Mouse (Mus musculus) gastrocnemius, adult 8-10 months (tissue): ENCODE measurements around the gene Znhit3. TPM values are rescaled to one million over a fixed set of nuclear protein-coding genes. Genes with fewer than 3 reads are reported as not detected.
A peak's percentile ranks its signal among the peaks of the same experiment; 100 is the strongest.

Source experiments
- DNase-seq, 2 experiments: peaks; one replicate each; pipeline ENCODE4 v3.0.0; 2022; ENCODE audit warnings: low spot score in 2 of 2
- total RNA-seq, 4 experiments: library from RNA; stranded (reverse); gene quantifications; 2 replicates each; pipeline ENCODE4 v1.2.4; 2022

Znhit3 gene
- total RNA-seq, 4 experiments from 2014 or later, result 12.3 to 17.5 (median 14.7) TPM

DNA sequence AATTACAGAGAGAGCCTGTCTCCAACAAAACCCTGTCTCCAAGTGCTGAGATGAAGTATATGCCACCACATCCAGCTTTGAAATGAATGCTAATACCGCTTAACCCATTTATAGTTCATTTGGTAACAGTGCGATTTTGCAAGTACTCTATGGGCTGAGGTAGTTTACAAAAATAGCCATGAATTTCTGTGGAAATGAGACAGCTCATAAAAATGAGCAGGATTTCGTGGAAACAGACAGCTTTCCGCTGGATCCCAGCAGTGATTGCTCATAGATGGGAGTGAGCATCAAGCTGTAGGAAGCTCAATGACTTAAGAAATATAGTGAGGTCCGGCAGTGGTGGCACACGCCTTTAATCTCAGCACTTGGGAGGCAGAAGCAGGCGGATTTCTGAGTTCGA lies 4.8 kb upstream of the Znhit3 start:
- DNase-seq, result no peak

DNA sequence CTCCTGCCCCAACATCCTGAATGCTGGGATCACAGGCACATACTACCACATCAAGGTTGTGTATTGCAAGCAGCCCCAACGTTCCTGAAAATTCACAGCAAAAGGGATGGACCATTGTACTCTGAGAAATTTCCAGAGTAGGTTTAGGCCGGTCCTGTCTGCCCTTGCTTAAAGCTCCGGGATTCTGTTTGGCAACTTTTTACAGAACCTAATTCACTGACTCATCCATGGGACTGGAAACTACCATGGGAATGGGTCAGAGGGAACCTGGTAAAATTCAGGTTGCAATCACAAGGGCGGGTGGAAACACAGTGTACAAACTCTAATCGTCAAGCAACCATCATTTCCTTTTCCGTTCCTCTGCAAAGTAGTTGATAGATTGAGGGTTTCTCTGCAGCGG lies 3.8 kb upstream of the Znhit3 start:
- DNase-seq, result no peak

DNA sequence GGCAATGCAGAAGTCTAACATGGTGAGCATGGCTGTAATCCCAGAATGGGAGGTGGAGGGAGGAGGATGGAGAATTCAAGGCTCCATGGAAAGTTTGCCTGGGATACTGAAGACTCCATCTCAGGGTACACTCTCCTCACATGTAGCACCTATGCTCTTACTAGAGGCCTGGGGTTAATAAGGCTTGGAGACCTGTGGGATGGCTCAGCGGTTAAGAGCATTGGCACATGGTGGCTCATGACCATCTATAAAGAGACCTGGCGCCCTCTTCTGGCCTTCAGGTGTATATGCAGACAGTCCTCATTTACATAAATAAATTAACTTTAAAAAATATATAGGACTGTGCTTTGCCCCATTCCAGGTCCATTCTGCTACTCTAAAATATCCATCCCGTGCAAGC lies 3.1 kb upstream of the Znhit3 start:
- no peak for DNase-seq

DNA sequence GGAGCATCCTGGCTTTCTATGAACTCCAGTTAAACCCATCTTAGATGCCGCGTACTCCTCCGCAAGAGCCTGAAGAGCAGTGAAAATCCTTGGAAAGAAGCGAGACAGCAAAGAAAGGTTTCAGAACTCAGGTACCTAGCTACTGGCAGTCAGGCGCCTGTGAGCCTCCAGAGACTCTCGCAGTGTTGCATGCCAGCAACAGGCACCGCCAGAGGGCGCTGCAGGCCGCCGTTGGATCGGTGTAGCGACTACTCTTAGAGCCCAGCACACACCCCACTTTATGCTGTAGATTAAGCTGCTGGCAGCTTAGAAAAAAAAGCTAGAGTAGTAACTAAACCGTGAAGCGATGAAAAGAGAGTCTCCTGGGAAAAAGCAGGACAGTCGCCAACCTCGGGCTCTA lies 2.3 kb upstream of the Znhit3 start:
- DNase-seq, result peak; percentile 71 to 77

DNA sequence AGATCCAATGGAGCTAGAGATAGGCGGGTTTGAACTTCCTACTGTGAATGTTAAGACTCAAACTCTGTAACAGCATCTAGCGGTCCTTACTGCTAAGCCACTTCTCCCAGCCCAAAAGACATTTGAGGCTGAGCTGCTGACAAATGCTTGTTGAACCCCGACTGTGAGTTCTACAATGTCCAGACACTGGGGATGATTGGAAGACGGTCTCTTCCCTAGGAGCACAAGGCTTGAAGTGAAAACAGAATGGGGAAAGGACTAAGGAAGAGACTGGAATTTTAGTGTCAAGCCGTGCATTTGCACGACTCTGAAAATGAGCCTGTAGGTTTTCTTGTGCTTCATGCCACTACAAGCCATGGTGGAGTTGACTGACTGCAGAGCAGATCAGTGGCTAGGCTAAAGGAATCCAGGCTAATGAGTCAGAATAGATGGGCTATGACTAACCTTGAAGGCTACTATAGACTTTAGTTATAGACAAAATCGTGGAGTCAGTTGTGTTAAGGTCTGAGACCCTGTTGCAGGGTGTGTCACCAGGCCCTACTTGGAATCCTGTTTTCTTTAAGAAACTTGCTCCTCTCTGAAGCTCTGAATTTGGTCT lies 636 bp upstream of the Znhit3 start:
- DNase-seq, result no peak

DNA sequence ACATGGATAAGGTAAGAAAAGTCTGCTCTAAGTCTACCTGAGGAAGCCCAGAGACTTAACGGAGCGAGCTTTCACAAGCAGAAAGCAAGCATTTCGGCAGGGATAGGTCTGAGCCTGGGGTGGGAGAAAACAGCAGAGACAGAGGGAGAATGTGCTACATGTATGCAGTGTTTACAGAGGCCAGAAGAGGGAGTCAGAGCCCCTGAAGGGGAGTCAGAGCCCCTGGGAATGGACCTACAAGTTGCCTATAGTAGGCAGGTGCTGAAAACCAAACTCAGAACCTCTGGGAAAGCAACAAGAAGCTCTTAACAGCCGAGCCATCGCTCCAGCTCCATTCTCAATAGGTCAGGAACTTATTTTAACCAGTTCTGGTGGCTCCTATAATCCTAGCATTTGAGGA lies 1.5 kb downstream of the Znhit3 start:
- no peak for DNase-seq

DNA sequence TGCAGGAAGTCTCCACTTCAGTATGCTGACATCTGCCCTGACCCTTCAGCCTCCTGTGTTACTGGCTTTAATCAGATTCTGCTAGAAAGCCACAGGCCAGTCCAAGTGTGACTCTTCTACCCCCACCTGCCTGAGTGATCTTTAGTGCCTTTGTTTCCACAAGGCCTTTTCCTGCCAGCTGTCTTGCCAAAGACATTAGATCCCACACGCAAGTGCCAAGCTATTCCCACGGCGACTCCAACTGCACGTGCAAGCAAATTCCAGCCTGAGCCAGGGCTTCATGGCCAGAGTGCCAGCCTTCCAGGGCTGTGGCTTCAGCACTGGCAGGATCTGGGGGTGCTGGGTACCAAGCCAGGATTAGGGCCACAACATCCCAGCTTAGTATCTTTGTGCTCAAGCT lies 5.8 kb downstream of the Znhit3 start:
- no peak for DNase-seq

DNA sequence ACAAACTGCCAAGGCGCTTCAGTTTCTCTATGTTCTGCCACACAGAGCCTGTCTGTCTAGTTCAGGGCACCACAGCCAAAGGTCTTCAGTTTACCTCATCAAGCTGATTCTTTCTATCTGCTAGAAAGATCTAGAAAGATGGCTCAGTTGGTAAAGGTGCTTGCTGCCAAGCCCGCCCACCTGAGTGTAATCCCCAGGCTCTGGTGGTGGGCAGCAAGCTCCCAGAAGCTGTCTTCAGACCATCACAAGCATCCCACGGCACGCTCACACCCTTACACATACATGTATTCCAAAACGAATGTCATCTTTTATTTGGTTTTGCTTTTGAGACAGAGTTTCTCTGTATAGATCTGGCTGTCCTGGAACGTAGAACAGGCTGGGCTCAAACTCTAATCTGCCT lies 7.7 kb downstream of the Znhit3 start:
- DNase-seq, result no peak

DNA sequence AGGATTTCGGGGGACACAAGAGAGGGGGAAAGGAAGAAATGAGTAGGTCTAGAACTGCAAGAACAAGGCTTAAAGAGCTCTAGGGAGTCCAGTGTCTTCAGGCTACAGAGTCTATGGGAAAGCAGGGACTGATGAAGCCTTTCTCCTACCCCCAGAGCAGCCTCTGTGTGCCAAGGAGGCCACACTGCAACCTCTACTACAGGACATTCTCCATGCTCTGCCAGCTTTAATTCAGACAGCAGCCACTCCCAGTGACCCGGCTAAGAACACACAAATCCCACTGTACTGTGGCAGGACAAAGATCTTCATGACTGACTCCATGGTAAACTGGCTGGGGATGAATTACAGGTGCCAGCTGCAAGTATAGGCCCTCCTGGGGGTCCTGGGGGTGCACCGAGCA lies 9.1 kb downstream of the Znhit3 start:
- no peak for DNase-seq

DNA sequence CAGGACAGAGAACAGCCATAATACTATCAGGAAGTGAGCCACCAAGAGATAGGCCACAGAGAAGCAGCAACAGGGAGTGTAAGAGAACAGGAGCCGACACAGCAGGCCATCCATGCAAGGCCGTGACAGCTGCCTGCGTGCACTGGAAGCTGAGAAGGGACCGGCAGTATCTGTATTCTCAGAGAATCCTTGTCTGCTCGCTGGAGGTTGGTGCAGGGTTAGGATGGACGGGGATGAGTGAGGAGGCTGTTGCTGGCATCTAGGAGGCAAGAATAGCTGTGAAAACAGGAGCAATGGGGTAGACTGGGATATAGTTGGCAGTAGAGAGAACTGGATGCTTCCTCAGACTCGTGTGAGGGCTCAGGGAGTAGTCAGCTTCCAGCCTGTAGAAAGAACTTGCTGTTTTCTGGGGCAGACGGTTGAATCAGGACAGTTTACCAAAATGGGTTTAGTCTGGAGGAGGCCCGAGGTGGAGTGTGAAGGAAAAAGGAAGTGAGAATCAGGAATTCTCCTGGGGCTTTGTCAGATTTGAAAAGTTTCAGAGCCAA lies 11.5 kb downstream of the Znhit3 start:
- no peak for DNase-seq

DNA sequence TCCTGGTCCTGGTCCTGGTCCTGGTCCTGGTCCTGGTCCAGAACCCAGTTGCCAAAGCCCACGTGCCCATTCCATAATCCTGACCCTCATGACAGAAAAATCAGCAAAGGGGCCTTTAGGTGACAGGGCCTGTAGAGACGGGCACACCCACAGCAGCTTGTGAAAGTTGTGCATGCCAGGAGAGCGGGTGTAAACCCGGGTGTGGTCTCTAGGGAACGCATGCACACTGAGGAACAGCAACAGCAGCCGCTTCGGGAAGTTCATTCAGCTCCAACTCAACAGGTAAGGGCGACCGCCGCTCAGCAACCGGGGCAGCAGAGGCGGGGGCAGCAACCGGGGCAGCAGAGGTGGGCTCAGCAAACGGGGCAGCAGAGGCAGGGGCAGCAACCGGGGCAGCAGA lies 23.1 kb downstream of the Znhit3 start:
- DNase-seq, result no peak

DNA sequence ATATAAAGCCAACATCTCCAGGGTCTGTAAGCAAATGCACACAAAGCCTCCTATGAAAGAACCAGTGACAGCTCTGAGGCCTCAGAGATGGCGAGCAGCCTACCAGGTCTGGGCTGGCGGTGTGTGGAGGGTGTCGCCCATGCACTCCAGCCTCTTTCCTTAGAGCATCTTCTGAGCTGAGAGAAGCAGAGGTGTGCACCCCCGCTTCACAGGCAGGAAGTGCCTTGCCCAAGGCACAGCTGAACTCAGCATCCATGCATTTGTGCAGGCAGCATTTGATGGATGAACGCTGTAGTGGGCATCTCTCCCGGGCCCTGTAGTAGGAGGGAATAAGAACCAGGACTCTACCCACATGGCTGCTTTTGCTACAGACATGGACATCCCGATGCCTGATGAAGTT lies 24.5 kb downstream of the Znhit3 start:
- no peak for DNase-seq

DNA sequence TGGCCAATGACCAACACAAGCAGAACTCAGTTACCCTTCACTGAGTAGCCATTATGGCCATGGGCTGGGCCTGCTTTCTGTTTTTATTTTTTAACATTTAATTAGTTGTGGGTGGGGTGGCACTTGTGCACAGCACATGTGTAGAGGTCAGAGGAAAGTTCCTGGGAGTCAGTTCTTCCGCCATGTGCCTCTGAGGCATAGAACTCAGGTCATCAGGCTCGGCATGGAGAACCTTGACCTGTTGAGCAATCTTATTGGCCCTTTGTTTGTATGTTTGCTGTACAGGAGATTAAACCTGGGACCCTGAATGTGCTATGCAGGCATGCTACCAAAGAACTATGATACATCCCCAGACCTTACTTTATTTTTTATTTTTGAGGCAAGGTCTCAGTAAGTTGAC lies 26.7 kb downstream of the Znhit3 start:
- DNase-seq, result no peak

DNA sequence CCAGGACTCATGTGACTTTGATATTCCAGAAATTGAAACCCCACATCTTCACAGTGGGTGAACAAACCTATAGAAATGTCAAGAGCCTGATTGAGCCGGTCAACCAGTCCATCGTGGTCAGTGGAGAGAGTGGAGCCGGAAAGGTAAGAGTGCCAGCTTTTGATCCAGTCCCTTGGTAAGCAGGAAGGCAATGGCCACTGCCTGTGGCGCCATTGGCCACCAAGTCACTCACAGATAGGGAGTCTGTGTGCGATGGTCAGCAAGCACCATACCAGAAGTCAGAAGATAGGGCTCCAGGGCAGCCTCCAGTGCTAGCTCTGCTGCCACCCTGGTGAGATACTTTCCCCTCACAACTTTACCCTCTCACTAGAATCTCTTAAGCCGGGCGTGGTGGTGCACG lies 28.1 kb downstream of the Znhit3 start:
- DNase-seq, result no peak

DNA sequence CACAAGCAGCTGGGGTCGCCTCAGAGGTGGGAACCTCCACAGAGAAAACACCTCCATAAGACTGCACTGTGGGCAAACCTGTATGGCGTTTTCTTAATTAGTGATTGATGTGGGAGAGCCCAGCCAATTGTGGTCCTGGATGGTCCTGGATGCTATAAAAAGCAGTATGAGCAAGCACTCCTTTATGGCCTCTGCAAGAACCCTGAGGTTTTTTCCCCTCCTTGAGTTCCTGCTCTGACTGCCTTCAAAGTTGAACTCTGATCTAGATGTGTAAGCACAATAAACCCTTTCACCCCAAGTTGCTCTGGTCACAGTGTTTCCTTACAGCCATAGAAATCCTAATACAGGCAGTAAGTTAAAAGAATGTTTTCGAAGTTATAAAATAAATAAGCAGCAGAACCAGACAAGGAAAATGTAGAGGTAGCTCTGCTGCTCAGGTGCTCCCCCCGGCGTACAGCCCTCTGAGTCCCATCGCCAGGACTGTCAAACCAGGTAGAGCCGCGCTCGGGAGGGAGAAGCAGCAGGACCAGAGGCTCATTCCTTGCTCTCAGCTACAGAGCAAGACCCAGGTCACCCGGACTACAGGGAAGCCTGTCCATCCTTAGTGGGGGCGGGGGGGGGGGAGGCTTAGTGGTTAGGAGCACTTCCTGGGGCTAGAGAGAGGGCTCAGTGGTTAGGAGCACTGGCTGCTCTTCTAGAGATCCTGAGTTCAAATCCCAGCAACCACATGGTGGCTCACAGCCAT lies 29.2 kb downstream of the Znhit3 start:
- no peak for DNase-seq

DNA sequence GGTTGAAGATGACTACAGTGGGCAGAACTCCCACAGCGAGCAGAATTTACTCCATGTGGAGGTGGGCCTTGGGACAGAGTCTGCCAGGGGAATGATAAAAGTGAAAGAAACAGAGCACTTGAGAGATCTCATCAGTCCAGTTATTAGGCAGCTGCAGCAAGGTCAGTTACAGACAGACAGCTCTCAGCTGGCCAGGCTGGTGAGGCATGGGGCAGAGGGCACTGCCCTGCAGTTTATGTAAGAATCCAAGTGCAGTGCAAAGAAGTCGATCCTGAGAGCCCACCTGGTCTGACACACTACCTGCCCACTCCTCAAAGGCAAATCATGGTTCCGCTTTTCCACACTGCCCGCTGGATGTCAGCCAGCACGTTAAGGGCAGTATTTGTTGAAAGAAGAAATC lies 29.9 kb downstream of the Znhit3 start:
- no peak for DNase-seq

DNA sequence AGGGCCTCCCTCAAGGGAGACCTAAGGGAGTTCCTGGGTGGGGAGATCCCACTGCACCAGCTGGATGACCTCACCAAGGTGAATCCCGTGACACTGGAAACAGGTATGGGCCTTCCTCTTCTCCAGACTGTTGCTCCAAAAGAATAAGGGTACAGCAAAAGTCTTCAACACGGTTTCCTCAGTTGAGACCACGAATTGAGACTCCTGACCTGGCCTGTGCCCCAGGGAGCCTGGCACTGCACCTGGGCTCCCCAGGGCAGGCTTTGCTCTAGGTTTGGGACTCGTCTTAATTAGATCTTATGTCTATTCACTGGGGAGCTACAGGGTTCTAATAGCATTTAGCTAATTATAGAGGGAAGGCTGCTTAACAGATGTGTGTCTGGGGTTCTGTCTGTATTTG lies 30.9 kb downstream of the Znhit3 start:
- no peak for DNase-seq

DNA sequence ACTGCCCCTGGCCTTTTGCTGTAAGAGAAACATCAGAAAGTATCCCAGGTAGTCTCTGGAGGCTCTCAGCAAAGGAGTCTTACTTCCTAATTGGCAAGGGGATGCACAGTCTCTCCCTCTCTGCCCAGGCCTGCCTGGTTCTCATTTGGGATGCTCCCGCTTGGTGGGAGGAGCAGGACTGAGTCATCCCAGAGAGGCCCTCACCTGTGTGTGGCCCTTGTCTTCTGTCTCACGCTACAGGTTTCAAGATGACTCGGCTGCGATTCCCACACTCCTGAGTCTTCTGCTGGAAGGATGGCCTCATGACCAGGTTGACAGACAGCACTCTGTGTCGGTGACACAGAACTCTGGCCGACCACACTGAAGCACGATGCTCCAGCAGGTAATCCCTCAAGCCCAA lies 33.8 kb downstream of the Znhit3 start:
- DNase-seq, result no peak

DNA sequence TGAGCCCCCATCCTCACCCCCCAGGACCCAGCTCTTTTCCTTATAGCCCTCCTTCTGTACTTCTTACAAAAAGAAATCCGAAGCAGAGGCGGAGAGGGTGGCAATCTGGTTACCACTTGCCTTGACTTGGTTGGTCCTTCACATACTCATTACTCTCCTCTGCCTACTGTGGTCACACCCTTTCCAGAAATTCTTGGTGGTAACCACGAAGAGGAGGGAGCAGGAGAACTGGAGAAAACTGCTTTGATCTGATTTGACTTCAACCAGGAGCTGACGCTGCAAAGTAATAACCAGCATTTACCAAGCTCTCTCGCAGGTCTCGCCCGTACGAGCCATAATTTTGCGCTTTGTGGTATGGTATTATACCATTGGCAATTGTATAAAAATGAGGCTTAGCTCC lies 35.2 kb downstream of the Znhit3 start:
- no peak for DNase-seq

DNA sequence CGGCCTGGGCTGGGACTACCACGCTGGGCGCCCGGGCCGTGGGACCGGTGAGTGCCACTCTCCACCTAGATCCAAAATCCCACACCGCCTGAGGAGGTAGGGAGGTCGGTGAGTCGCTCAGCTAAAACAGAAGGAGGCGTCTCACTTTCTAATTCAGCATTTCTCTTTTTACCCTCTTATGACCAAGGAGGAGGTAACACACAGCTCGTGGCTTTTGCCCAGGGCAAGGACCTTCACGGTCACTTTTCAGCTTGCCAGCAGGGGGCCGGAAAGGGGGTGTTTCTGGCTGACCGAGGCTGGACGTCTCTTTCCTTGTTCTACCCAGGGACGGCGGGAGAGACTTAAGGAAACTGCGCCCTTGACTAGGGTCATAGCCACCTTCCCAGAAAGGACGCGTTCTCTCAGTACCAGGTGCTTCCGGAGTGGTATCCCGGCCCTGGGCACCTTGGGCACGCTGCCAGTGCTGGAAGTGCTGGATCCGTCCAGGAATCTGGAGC lies 35.7 kb downstream of the Znhit3 start:
- DNase-seq, result peak; percentile 24 to 34

DNA sequence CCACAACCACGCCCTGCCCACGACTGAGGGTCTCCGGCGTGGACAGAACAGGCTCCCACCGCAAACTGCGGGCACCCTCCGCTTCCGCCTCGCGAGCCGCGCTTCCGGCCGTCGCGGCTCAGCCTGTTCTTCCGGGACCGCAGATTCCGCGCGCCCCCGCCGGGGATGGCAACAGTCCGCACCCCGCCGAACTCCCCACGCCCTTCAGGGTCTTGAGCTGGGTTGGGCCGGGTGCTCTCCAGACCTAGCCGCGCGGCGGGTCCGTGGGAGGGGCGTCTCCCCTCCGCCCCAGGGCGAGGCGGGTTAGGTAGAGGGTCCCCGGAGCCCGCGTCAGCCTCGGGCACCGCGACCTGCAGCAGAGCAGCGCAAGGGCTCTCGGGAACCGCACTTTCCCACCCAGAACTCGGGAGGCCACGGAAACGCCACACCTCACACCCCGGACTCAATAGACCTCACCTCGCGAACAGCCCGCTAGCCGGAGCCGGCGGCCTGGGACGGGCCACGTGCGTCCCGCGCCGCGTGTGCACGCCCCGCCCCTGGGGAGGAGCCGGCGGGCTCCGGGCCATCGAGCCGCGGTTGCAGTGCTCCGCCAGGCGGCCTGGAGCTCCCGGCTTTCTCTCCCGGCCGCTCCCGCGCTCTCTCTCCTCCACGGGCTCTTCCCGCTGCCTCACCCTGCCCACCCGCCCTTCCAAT lies 36.2 kb downstream of the Znhit3 start, which contains the start of the genes Myo19 and Pigw:
TSS of gene Myo19 (plus strand) at position 377 of the 693 bp plus-strand sequence.
TSS of gene Pigw (minus strand) at position 514 of the 693 bp plus-strand sequence.
- DNase-seq, result peak; percentile 75
